Mouse (Mus musculus) MEL (cell line): ENCODE data around the gene Lrrc8e. TPM values are rescaled to one million over a fixed set of nuclear protein-coding genes. Genes with fewer than 3 reads are reported as not detected.

Source experiments
- DNase-seq: peaks from one replicate; pipeline ENCODE4 v3.0.0; 2011; ENCODE audit warnings: low read depth, low spot score
- H3K27ac ChIP-seq: 2 replicates; pipeline ENCODE4 v1.5.1; 2012; ENCODE audit warnings: low read depth, mild to moderate bottlenecking, control low read depth, low read length, moderate library complexity; ENCODE audit not compliant: control insufficient read depth
- H3K27me3 ChIP-seq, 2 experiments: fragments of 150-350 bp in 1 of 2; sonication (generic) in 1 of 2; 2 replicates each; pipeline ENCODE4 v1.6.1; 2012; ENCODE audit warnings: low read length in 2 of 2, mild to moderate bottlenecking in 2 of 2, improper control_type of control experiment in 1 of 2, moderate library complexity in 1 of 2; ENCODE audit not compliant: insufficient read depth in 2 of 2, control insufficient read depth in 1 of 2
- H3K36me3 ChIP-seq, 2 experiments: 2 replicates each; pipeline ENCODE4 v1.6.1; 2012 to 2014; ENCODE audit warnings: low read length in 2 of 2, improper control_type of control experiment in 1 of 2, inconsistent platforms in 1 of 2, mild to moderate bottlenecking in 1 of 2; ENCODE audit not compliant: insufficient read depth in 2 of 2, control insufficient read depth in 1 of 2
- H3K4me1 ChIP-seq, 2 experiments: fragments of 150-350 bp in 1 of 2; sonication (generic) in 1 of 2; 2 replicates each; pipeline ENCODE4 v1.6.1; 2012; ENCODE audit warnings: low read length in 2 of 2, improper control_type of control experiment in 1 of 2, mild to moderate bottlenecking in 1 of 2; ENCODE audit not compliant: insufficient read depth in 2 of 2, control insufficient read depth in 1 of 2
- H3K4me3 ChIP-seq, 2 experiments: fragments of 150-350 bp in 1 of 2; sonication (generic) in 1 of 2; 2 replicates each; pipeline ENCODE4 v1.5.1; 2012; ENCODE audit warnings: low read depth in 2 of 2, low read length in 2 of 2, mild to moderate bottlenecking in 2 of 2, moderate library complexity in 2 of 2, control low read depth in 1 of 2, improper control_type of control experiment in 1 of 2; ENCODE audit not compliant: control insufficient read depth in 1 of 2, insufficient read depth in 1 of 2
- H3K79me2 ChIP-seq: 2 replicates; pipeline ENCODE4 v1.6.1; 2012; ENCODE audit warnings: mild to moderate bottlenecking, low read length, moderate library complexity; ENCODE audit not compliant: control insufficient read depth, poor library complexity, insufficient read depth
- H3K9ac ChIP-seq: 2 replicates; pipeline ENCODE4 v1.6.1; 2012; ENCODE audit warnings: low read depth, mild to moderate bottlenecking, control low read depth, low read length, moderate library complexity; ENCODE audit not compliant: control insufficient read depth, poor library complexity, severe bottlenecking
- H3K9me3 ChIP-seq: fragments of 150-350 bp; sonication (generic); replicated peaks from 2 replicates; pipeline ENCODE4 v1.6.1; 2012; ENCODE audit warnings: mild to moderate bottlenecking, low read length, improper control_type of control experiment, moderate library complexity; ENCODE audit not compliant: insufficient read depth
- CHD2 ChIP-seq: IDR thresholded peaks from 2 replicates; pipeline ENCODE4 v1.6.1; 2011; ENCODE audit warnings: low read length, improper control_type of control experiment
- E2F4 ChIP-seq: IDR thresholded peaks from 2 replicates; pipeline ENCODE4 v1.6.1; 2011; ENCODE audit warnings: low read depth, low read length, improper control_type of control experiment, borderline replicate concordance
- ELF1 ChIP-seq: IDR thresholded peaks from 2 replicates; pipeline ENCODE4 v1.6.1; 2014; ENCODE audit warnings: low read depth, mild to moderate bottlenecking, inconsistent platforms, low read length, improper control_type of control experiment, moderate library complexity
- EP300 ChIP-seq, 2 experiments: IDR thresholded peaks; 2 replicates each; pipeline ENCODE4 v1.6.1; 2011; ENCODE audit warnings: improper control_type of control experiment in 2 of 2, low read length in 2 of 2, low read depth in 1 of 2, mild to moderate bottlenecking in 1 of 2
- GABPA ChIP-seq: IDR thresholded peaks from 2 replicates; pipeline ENCODE4 v1.6.1; 2012; ENCODE audit warnings: low read depth, mild to moderate bottlenecking, inconsistent platforms, low read length, improper control_type of control experiment, moderate library complexity
- GATA1 ChIP-seq: IDR thresholded peaks from 2 replicates; pipeline ENCODE4 v1.6.1; 2011; ENCODE audit warnings: low read depth, low read length, improper control_type of control experiment
- HCFC1 ChIP-seq: IDR thresholded peaks from 2 replicates; pipeline ENCODE4 v1.6.1; 2012; ENCODE audit warnings: low read depth, mild to moderate bottlenecking, inconsistent platforms, low read length, improper control_type of control experiment, moderate library complexity
- JUND ChIP-seq: IDR thresholded peaks from 2 replicates; pipeline ENCODE4 v1.6.1; 2011; ENCODE audit warnings: low read depth, mild to moderate bottlenecking, improper control_type of control experiment, low read length
- KAT2A ChIP-seq: conservative IDR thresholded peaks from 2 replicates; pipeline ENCODE4 v1.6.1; 2012; ENCODE audit warnings: low read depth, low read length, improper control_type of control experiment, inconsistent platforms
- MAX ChIP-seq: IDR thresholded peaks from 2 replicates; pipeline ENCODE4 v1.6.1; 2011; ENCODE audit warnings: low read length, improper control_type of control experiment
- MAZ ChIP-seq: IDR thresholded peaks from 2 replicates; pipeline ENCODE4 v1.6.1; 2012; ENCODE audit warnings: low read depth, mild to moderate bottlenecking, inconsistent platforms, low read length, improper control_type of control experiment
- MEF2A ChIP-seq: IDR thresholded peaks from 2 replicates; pipeline ENCODE4 v1.6.1; 2014; ENCODE audit warnings: low read depth, mild to moderate bottlenecking, inconsistent platforms, low read length, improper control_type of control experiment; ENCODE audit not compliant: poor library complexity, insufficient replicate concordance, severe bottlenecking; ENCODE audit errors: extremely low read depth
- MXI1 ChIP-seq: IDR thresholded peaks from 2 replicates; pipeline ENCODE4 v1.6.1; 2011; ENCODE audit warnings: mild to moderate bottlenecking, low read depth, low read length, improper control_type of control experiment
- MYB ChIP-seq: IDR thresholded peaks from 2 replicates; pipeline ENCODE4 v1.6.1; 2011; ENCODE audit warnings: mild to moderate bottlenecking, low read depth, low read length, improper control_type of control experiment
- MYC ChIP-seq: IDR thresholded peaks from 2 replicates; pipeline ENCODE4 v1.6.1; 2011; ENCODE audit warnings: low read depth, mild to moderate bottlenecking, low read length, improper control_type of control experiment, moderate library complexity
- NELFE ChIP-seq: IDR thresholded peaks from 2 replicates; pipeline ENCODE4 v1.6.1; 2011; ENCODE audit warnings: low read depth, low read length, improper control_type of control experiment
- POLR2A ChIP-seq, 2 experiments: IDR thresholded peaks; 2 replicates each; pipeline ENCODE4 v1.6.1; 2011 to 2012; ENCODE audit warnings: low read length in 2 of 2, mild to moderate bottlenecking in 2 of 2, control low read depth in 1 of 2, improper control_type of control experiment in 1 of 2, low read depth in 1 of 2, moderate library complexity in 1 of 2; ENCODE audit not compliant: control insufficient read depth in 1 of 2, insufficient read depth in 1 of 2, poor library complexity in 1 of 2
- POLR2AphosphoS2 ChIP-seq: IDR thresholded peaks from 2 replicates; pipeline ENCODE4 v1.6.1; 2011; ENCODE audit warnings: low read length, improper control_type of control experiment
- RAD21 ChIP-seq: IDR thresholded peaks from 2 replicates; pipeline ENCODE4 v1.6.1; 2011; ENCODE audit warnings: mild to moderate bottlenecking, low read depth, low read length, improper control_type of control experiment
- SIN3A ChIP-seq: IDR thresholded peaks from 2 replicates; pipeline ENCODE4 v1.6.1; 2012; ENCODE audit warnings: low read length, improper control_type of control experiment, inconsistent platforms
- TAL1 ChIP-seq: IDR thresholded peaks from 2 replicates; pipeline ENCODE4 v1.6.1; 2012; ENCODE audit warnings: mild to moderate bottlenecking, inconsistent platforms, low read length, moderate library complexity, mixed read lengths
- ZKSCAN1 ChIP-seq: IDR thresholded peaks from 2 replicates; pipeline ENCODE4 v1.6.1; 2012; ENCODE audit warnings: low read depth, mild to moderate bottlenecking, inconsistent platforms, low read length, improper control_type of control experiment, moderate library complexity
- ZNF384 ChIP-seq: IDR thresholded peaks from 2 replicates; pipeline ENCODE4 v1.6.1; 2012; ENCODE audit warnings: low read depth, mild to moderate bottlenecking, inconsistent platforms, low read length, improper control_type of control experiment
- polyA plus RNA-seq, 2 experiments: library from polyadenylated mRNA; stranded (reverse) in 1 of 2; unstranded in 1 of 2; fragments of >175 nt in 1 of 2; fragments of >200 nt in 1 of 2; gene quantifications; 2 replicates each; pipeline versions ENCODE4 v1.2.1 to v1.2.4; 2012; ENCODE audit warnings: low replicate concordance in 2 of 2, low read depth in 1 of 2; ENCODE audit not compliant: insufficient read length in 2 of 2, insufficient read depth in 1 of 2, missing spikeins in 1 of 2
- total RNA-seq: library from RNA; depleted of rRNA; stranded (reverse); fragments of 300-350 nt; gene quantifications from 2 replicates; pipeline ENCODE4 v1.2.3, GENCODE M21; 2012

The Lrrc8e gene
- total and polyA plus RNA-seq, 3 experiments, result 0.35 to 0.36 TPM; not detected in 1

DNA sequence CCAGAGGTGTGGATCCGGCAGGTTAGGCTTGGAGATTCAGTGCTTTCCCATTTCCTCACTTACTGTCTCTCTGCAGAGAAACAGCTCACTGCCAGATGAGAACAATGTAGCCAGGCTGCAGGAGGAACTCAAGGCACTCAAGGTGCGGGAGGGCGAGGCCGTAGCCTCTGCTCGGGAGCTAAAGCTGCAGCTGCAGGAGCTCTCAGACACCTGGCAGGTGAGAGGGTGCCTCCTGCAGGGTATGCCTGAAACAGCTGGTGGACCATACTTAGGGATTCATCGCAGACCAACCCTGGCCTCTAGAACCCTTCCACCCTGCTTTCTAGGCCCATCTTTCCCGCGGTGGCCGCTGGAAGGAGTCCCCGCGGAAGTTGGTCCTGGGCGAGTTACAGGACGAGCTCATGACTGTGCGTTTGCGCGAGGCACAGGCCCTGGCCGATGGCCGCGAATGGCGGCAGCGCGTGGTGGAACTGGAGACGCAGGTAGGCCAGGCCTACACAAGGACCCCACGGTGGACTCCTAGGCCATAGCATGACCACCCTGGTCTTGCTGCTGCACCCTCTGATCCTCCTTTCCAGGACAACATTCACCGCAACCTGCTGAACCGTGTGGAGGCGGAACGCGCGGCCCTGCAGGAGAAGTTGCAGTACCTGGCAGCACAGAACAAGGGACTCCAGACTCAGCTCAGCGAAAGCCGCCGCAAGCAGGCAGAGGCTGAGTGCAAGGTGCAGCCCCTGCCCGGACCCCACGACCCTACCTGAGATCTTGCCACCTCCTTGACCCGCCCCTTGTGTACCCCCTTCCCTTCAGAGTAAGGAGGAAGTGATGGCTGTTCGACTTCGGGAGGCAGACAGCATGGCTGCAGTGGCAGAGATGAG, 21.1 kb upstream of the Lrrc8e start:
- H3K4me1 ChIP-seq, result no peaks in the 10 kb centered on the region
- TF ChIP-seq POLR2A (IDR thresholded peaks at IDR 0.05; ENCODE audit: control insufficient read depth in 1 of 2, insufficient read depth in 1 of 2, low read depth in 1 of 2, low read length in 2 of 2, poor library complexity in 1 of 2), result no peak
- no peak for TF ChIP-seq JUND
- TF ChIP-seq GATA1, result no peak
- no peak for TF ChIP-seq SIN3A
- no peak for TF ChIP-seq NELFE
- no peak for TF ChIP-seq MYC
- no peak for TF ChIP-seq MYB
- no peak for TF ChIP-seq MAX
- TF ChIP-seq TAL1, result no peak
- TF ChIP-seq ELF1, result no peak
- TF ChIP-seq ZKSCAN1, result no peak
- no peak for TF ChIP-seq EP300 (IDR thresholded peaks at IDR 0.05; ENCODE audit: low read depth in 1 of 2, low read length in 2 of 2)
- TF ChIP-seq MAZ, result no peak
- no peak for TF ChIP-seq E2F4
- no peak for TF ChIP-seq MXI1
- TF ChIP-seq CHD2, result no peak
- no peak for TF ChIP-seq POLR2AphosphoS2
- no peak overlapping the region for H3K27ac ChIP-seq
- no peaks in the 10 kb centered on the region for H3K9me3 ChIP-seq
- H3K27me3 ChIP-seq, result no peaks in the 10 kb centered on the region
- H3K79me2 ChIP-seq, result no peaks in the 10 kb centered on the region
- no peak overlapping the region for H3K4me3 ChIP-seq
- no peak overlapping the region for H3K9ac ChIP-seq
- no peak for DNase-seq
- H3K36me3 ChIP-seq, result no peaks in the 10 kb centered on the region

DNA sequence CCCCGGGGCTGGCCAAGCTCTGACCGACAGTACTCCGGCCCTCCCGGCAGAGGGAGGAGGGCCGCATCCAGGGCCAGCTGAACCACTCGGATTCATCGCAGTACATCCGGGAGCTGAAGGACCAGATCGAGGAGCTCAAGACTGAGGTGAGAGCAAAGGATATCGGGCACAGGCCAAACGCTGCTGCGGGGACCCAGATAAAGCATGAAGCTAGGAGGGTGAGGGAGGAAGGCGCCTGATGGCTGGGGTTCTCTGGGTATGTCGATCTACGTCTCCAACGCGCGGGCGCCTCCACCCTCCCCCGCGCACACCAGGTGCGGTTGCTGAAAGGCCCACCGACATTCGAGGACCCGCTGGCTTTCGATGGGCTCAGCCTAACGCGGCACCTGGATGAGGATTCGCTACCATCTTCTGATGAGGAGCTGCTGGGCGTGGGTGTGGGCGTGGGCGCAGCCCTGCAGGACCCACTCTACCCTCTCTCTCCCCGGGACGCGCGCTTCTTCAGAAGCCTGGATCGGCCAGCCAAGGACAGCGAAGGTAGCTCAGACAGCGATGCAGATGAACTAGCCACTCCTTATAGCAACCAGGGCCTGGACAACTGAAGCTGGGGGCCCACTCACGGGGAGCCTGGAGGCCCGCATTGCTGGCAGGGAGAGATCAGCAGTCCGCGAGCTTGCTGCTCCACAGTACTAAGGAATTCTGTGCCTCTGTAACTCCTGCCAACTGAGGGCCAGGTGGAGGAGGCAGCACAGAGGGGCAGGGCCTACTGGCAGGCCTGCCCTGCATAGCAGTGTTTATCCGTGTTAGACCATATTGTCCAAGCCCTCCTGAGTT, 20.2 kb upstream of the Lrrc8e start:
- TF ChIP-seq KAT2A (no peak), RAD21 (no peak), MEF2A (no peak), ZNF384 (no peak), GABPA (no peak), ELF1 (no peak), ZKSCAN1 (no peak), HCFC1 (no peak)
- H3K27ac ChIP-seq, result no peak overlapping the region
- H3K4me3 ChIP-seq, result no peak overlapping the region
- no peaks in the 10 kb centered on the region for H3K9me3 ChIP-seq
- H3K36me3 ChIP-seq, result no peaks in the 10 kb centered on the region
- H3K79me2 ChIP-seq, result no peaks in the 10 kb centered on the region
- H3K27me3 ChIP-seq, result no peaks in the 10 kb centered on the region
- no peak for DNase-seq
- H3K9ac ChIP-seq, result no peak overlapping the region
- H3K4me1 ChIP-seq, result no peaks in the 10 kb centered on the region
